Mouse (Mus musculus): ENCODE data around the gene 1110032A03Rik.

GRCm38 (mm10) chr9:50746214-50746677 lies 29.1 kb downstream of the 1110032A03Rik start, which contains the start of gene 2310030G06Rik:
- TF ChIP-seq CTCF (IDR thresholded peaks at IDR 0.05; ENCODE audit: control insufficient read depth, insufficient read depth, insufficient read length), result no peak
- TF ChIP-seq CEBPB (IDR thresholded peaks at IDR 0.05; ENCODE audit: low read depth), result no peak
